Mouse (Mus musculus): ENCODE results near the gene Uvrag.

Uvrag gene

GRCm38 (mm10) chr7:98881887-98882286 lies 259.1 kb downstream of the Uvrag start:
- DNase-seq (ENCODE audit: low spot score) = no peak

GRCm38 (mm10) chr7:98879176-98879575 lies 261.8 kb downstream of the Uvrag start:
- DNase-seq (ENCODE audit: low spot score) = no peak

GRCm38 (mm10) chr7:98876119-98876518 lies 264.8 kb downstream of the Uvrag start:
- DNase-seq (ENCODE audit: low spot score) = no peak

GRCm38 (mm10) chr7:98875390-98875990 lies 265.5 kb downstream of the Uvrag start:
- no peak for DNase-seq (ENCODE audit: low spot score)

GRCm38 (mm10) chr7:98874411-98874951 lies 266.5 kb downstream of the Uvrag start:
- no peak for DNase-seq (ENCODE audit: low spot score)

GRCm38 (mm10) chr7:98873316-98873715 lies 267.6 kb downstream of the Uvrag start:
- DNase-seq (ENCODE audit: low spot score) = no peak

GRCm38 (mm10) chr7:98871882-98872281 lies 269.1 kb downstream of the Uvrag start:
- DNase-seq (ENCODE audit: low spot score) = no peak

- DNase-seq (ENCODE audit: low spot score) = no peak
Observed at GRCm38 (mm10) chr7:98870791-98871190, 270.1 kb downstream of the Uvrag start.

GRCm38 (mm10) chr7:98869070-98869469 lies 271.9 kb downstream of the Uvrag start:
- DNase-seq (ENCODE audit: low spot score) = no peak

GRCm38 (mm10) chr7:98867794-98868150 lies 273.2 kb downstream of the Uvrag start:
- DNase-seq (ENCODE audit: low spot score) = no peak

- DNase-seq (ENCODE audit: low spot score) = no peak
Observed at GRCm38 (mm10) chr7:98867053-98867793, 273.7 kb downstream of the Uvrag start.

- no peak for DNase-seq (ENCODE audit: low spot score)
Observed at GRCm38 (mm10) chr7:98863969-98864718, 276.8 kb downstream of the Uvrag start.

- DNase-seq (ENCODE audit: low spot score) = no peak
Observed at GRCm38 (mm10) chr7:98862994-98863393, 277.9 kb downstream of the Uvrag start.

- DNase-seq (ENCODE audit: low spot score) = no peak
Observed at GRCm38 (mm10) chr7:98861002-98861401, 279.9 kb downstream of the Uvrag start.

- no peak for DNase-seq (ENCODE audit: low spot score)
Observed at GRCm38 (mm10) chr7:98857094-98857493, 283.8 kb downstream of the Uvrag start.

GRCm38 (mm10) chr7:98856128-98856527 lies 284.8 kb downstream of the Uvrag start:
- DNase-seq (ENCODE audit: low spot score) = no peak

- no peak for DNase-seq (ENCODE audit: low spot score)
Observed at GRCm38 (mm10) chr7:98855388-98855787, 285.6 kb downstream of the Uvrag start.

- no peak for DNase-seq (ENCODE audit: low spot score)
Observed at GRCm38 (mm10) chr7:98853806-98854205, 287.1 kb downstream of the Uvrag start.

GRCm38 (mm10) chr7:98852950-98853650 lies 287.8 kb downstream of the Uvrag start:
- DNase-seq (ENCODE audit: low spot score) = no peak

- DNase-seq (ENCODE audit: low spot score) = peak; percentile 35
Observed at GRCm38 (mm10) chr7:98851220-98851619, 289.7 kb downstream of the Uvrag start.

- DNase-seq (ENCODE audit: low spot score) = no peak
Observed at GRCm38 (mm10) chr7:98850388-98850787, 290.6 kb downstream of the Uvrag start.

Measured in urinary bladder, postnatal 14 days (tissue).